Mouse (Mus musculus) cerebellum, postnatal 36 days (tissue): Measurements from ENCODE around the gene Sox13.

ENCODE experiments used
- DNase-seq, 2 experiments: peaks; one replicate each; pipeline ENCODE4 v3.0.0; 2021 to 2022; ENCODE audit warnings: mixed read lengths in 2 of 2

Gene Sox13

DNA sequence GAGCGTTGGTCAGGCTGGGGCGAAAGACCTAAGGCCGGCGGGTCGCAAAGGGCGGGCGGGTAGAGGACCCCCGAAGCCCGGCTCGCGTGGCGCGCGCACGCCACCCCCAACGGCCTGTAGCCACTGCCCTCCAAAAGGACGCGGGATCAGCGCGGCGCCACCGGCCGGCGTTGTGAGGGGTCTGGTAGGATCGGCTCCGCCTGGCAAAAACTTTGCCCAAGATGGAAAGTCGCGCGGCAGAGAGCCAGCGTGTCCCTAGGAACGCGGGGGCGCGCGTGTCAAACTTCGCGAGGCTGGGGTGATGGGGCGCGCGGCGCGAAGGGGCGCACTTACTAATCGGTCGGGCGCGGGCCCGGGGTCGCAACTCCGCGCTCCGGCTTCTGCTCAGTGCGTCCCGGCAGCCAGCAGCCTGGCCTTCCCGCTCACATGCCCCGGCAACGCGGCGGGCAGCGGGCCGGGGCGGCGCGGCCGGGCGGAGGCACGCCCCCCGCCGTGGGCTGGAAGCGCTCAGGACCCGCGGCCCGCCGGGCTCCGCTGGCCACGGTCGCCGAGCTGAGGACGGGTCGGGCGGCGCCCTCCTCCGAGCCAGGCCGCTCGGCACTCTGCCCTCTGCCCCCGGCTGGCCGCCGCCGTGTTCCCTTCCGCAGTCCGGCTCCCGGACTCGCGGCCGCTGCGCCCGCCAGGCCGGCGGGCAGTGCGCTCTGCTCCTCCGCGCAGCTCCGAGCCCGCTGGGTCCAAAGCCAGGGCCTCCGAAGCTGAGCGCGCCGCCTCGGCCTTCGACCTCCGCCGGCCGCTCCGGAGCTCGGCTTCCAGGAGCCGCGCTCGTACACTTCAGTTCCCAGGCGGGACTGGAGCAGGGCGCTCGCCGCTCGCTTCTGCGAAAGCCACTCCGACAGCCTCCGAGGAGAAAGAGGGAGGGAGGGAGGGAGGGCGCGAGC is at the start of gene Sox13:
Sox13 (minus strand) TSS at position 835 of the 938 bp plus-strand sequence.
- DNase-seq, result peak; percentile 23 to 37

DNA sequence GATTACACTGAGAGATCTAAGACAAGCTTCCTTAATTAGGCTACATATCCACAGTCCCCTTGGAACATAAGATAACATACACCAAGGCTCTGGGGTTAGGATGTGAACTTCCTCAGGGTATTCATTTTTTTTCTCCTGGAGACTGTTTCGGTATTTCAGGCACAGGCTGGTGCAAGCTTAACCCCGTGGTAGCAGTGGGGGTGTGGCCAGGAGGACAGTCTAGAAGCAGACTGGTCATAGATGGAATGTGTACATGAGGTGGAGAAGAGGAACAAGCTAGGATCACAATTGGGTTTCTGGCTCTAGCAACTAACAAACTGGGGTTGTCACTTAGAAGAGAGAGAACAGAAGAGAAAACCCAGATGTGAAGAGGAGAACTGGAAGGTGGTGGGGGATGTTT is 47.4 kb upstream of the Sox13 start:
- no peak for DNase-seq

DNA sequence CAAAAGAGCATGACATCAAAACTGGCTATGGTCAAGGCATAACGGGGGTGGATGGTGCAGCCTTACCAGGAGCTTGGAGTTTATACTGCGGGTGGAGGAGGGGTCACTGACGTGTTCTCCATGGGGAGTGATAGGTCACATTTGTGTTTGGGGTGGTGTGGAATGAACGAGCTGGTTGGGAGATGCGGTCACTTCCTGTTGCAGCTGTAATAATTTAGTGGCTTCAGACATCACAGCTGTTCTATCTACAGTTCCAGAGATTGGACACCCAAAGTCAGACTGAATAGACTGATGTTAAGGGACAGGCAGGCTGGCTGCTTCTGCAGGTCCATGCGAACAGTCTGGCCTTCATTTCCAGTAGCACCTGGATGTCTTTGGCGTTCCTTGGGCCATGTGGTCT is 46.9 kb upstream of the Sox13 start:
- DNase-seq, result no peak

DNA sequence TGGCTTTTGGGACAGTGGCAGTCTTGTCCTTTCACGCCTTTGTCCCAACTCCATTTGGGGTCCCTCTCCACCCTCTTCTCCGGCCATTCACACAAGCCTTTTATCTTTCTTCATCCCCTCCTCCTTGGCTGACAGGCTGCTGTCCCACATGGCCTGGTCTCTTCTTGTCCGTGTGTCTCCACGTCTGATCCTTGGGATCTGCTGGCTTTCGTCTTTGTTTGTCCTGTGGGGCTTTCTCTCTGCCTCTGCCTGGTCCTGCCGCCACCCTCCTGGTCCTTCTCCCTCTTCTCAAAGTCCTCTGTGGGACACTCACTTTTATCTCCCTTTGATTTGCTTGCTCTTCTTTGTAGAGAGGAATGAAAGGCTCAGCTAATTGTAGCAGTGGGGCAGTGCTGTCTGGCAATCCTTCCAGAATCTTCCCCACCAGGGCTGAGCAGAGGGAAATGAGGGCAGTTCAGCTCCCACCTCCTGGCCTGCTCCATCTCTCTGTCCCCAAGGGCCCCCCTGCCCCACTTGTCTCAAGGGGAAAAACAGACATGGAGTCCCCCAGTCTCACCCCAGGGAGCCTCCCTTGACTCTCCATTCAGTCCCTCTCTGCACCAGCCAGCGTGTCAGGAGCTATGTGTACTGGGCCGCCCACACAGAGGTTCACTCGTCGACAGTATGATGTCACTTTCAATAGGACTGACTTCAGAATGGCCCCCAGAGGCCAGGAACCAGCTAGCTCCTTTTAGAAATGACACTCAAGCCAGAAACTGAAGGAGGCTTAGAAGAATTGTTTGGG is 46.3 kb upstream of the Sox13 start:
- no peak for DNase-seq

DNA sequence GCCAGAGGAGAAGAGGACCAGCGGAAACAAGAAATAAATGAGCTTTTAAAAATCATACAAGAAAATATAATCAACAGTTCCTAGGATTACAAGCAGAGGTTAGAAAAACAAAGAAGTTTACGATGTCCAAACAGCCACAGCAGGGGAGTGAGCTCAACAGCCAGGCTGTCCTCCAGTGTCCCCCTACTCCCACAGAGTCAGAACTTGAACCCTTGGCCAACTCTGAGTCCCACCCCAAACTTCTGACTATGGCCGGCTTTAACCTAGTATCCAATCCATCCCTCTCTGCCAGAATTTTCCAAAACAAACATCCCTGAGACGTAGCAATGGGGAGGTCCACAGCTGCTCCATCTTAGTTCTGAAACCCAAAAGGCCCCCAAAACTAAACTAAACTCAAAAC is 45.0 kb upstream of the Sox13 start:
- no peak for DNase-seq

DNA sequence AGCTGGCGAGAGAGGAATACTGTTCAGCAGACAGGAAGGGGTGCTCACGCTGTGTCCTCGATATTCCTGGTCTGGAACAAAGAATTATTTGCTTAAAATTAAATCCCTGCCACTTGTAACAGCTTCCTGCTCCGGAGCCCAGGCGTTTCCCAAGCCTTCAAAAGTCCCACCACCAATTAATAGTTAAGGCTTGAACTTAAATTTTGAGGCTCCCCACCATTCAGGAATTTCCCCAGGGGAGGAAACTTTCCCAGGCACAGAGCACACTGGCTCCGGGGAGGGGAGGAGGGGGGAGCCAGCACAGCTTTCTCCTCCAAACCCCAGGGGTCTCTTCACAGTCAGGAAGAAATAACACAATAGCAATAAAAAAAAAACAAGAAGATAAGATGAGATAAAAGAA is 44.6 kb upstream of the Sox13 start:
- no peak for DNase-seq

DNA sequence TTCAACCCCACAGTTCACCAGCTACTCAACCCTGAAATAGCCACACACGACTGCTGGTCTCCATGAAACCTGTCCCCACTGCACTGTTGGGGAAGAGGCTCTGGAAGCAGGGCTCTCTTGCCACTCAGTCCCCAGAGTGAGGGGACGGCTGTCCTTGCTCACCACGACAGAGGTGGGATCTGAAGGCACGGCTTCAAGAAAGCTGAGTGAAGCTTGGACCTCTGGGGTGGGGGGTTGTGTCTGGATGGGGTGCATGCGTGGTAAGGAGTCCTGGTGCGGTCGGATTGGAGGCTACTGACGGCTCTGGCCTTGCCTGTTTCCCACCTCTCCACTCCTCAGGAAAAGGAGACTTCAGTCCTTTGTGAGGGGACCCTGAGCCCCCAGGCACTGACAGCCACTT is 43.7 kb upstream of the Sox13 start:
- DNase-seq, result no peak

DNA sequence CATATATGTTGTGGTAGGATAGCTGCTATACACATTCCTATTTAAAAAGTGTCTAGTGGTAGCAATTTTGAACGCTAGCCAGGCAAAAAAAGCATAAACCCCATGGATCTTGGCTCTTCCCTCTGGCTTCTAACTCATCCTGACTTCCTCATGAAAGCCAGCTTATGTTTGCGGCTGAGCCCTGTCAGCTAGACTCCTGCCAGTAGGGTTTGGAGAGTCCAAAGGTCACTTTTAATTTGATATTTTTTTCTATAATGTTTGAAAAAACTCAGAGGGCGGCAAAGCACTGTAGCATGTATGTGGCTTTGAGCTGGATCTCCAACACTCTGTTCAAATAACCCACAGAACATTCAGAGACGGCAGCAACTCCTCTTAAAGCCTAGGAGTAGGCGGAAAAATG is 39.0 kb upstream of the Sox13 start:
- DNase-seq, result no peak

DNA sequence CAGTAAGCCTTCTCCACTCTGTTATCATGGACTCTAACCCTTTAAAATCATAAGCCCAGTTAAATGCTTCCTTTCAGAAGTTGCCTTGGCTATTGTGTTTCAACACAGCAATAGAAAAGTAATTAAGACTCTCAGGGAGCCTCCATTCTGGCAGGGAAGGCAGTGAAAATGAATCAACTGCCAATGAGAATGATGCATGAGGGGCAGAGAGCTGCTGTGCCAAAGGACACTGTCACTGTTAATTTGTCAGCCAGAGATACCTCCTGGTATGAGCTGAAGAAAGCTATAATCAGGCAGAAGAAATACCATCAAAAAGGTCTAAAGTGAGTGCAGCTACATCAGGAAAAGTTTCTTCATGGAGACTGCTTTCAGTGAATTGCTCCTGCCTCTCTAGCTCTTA is 36.8 kb upstream of the Sox13 start:
- no peak for DNase-seq

DNA sequence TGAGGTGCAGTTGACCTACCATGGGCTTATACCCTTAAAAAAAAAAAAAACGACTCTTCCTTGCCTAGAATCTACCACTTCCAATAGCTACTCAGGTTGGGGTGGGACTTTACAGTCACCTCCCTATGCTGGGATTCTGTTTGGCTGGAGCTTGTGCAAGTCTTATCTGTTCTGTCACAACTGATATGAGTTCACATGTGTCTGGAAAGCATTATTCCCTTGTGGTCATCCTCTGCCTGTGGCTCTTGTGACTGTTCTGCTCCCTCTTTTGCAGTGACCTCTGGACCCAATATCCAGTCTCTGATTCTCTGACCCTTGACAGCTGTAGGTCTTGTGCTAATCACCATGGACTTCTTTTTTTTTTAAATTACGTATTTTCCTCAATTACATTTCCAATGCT is 31.9 kb upstream of the Sox13 start:
- DNase-seq, result no peak

DNA sequence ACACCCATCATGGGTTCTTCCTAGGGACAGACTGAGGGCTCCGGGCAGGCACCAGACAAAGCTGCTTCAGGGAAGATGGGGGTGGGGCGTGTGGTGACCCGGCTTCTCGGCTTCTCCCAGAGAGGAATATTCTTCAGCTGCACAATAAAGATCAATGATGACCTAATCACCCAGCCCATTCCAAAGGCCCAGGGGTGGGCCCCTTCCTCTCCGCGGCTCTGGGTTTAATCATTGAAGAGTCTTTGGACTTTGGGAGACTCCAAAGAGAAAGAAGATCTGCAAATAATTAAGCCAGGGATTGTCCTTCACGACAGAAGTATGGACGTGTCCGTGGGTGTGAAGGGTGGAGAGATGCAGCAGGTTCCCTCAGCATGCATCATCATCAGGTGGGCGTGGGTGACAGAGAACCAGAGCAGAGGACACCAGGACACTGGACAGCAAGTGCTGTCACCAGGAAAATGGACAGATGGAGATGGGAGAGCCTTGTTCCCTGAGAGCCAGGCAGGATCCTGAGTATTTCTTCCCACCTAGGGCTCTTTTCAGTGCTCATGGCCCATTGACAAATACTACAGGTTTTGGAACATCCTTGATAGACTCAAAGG is 28.5 kb upstream of the Sox13 start:
- no peak for DNase-seq

DNA sequence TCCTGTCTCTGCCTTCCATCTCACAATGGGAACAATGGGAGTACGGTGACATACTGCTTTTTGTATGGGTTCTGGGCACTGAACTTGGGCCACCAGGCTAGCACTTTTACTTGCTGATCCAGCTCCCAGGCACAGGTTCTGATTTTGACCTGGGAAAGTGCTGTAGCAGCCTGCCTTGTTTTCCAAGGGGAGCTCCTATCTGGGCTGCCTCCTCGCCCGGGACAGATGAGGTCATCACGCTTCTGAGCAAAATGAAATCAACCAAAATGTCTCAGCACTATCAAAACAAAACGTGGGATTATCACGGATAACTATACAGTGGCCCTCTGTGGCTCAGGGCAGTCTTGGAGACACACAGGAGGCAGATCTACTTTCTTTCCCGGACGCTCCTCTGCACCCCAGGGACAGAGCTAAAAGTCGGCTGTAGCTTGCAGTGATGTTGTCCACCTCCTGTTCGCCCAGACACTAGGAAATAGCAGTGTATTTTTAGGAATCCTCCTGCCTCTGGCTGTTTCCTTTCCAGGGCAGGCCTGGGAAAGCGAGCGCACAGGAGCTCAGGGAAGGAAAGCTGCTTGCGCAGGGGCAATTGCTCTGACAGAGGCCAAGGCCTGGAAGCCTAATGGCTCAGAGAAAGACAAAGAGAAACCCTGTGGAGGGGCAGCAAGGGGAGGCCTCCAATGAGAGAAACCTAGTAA is 27.8 kb upstream of the Sox13 start:
- no peak for DNase-seq

DNA sequence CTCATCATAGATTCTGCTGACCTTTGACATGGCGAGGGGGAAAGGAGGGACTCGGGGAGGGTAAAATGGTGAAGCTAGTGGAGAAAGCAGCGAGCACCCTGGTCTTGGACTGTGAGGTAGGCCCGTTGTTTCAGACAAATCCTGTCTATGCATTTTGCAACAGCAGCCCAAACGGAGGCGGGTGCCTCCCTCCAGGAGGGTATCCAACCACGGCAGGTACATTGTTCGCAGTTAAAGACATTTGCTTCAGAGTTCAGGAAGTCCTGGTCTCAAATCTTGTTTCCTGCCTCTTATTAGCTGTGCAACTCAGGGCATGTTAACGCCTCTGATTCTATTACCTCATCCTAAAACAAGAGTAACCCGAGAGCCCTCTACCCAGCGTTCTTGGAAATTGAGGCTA is 26.8 kb upstream of the Sox13 start:
- DNase-seq, result no peak

DNA sequence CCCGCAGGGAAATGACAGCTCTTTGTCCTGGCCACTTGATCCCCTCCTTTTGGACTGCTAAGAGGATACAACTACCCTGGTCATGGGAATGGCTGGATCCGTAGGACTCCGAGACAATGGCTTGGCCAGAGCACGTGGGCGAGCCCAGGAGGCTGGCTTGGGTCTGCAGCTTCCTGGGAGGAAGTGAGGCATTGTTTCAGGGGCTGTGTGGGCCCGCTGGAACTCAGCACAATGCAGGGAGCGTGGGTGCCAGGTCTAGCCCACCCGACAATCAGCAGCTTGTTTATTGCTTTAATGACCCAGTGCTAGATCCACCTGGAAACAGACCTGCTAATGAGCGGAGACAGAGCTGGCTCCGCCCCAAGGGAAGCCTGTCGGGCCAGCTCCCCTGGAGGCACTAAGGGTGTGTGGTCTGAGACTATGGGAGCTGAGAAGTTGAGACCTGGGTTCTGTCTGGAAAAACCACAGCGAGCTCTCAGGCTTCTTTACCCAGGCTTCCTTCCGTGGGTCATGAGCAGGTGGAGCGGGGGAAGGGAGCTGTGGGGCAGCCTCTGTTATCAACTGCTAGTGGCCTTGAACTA is 24.3 kb upstream of the Sox13 start:
- no peak for DNase-seq

DNA sequence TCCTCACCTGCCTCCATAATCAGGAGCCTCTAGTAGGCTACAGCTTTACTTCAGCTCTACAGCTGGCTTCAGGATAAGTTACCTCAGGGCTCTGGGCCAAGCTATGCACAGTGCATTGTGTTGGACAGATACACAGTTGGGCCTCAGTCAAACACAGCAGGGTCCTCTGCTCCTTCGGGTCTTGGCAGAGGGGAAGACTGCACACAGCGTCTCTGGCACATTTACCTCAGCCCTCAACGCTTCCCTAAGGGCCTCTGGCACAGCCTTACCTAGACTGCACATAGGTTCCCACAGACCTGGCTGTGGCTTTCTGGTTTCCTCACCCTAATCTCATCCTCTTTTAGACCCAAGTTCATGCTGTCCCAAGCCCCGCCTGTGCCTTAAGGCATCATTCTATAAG is 22.1 kb upstream of the Sox13 start:
- DNase-seq, result no peak

DNA sequence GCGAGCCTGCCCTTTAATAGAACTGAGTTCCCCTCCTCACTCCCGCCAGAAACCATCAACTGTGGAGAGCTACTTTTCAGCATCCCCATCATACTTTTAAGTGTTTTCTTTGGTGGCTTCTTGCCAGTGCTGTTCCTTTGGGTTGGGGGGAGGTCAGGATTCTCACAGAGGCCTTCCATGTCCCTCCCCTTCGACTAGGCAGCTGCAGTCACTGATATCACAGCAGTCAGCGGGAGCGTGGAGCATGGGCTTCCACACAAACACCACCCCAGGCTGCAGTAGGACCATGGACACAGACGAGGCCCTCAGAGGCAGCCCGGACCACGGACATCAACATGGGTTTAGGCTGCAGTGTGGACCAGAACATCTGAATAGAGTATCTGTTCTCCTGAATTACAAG is 20.1 kb upstream of the Sox13 start:
- no peak for DNase-seq

DNA sequence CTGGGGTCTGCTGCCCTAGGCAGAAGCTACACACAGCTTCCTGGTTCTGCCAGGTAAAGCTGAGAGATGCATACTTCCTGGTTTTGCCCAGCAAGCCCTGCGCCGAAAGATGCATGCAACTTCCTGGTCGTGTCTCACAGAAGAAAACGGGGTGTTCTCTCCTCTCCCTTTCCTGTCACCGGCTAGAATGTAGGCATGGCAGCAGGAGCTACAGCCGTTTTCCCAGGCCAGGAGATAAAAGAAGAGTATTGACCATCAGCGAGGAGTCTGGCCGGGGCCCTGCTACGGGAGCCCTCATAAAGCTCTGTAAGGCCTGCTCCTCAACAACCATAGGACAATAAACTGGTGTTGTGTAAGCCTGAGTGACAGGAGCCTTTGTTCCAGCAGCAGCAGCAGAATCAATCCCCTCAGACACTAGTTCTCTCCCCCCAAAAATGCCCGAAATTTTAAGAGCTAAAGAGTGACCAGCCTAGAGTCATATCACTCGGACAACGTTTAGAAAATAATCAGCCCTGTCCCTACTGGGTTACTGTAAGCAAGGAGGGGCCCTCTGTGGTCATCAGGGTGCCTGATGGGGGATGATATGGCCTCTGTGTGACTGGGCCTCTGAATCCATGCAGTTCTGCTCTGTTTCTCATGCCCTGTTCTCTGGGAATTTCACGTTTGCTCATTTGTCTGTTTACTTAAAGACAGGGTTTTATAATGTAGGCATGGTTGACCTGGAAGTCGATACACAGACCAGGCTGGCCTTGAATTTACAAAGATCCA is 13.9 kb upstream of the Sox13 start:
- DNase-seq, result no peak

DNA sequence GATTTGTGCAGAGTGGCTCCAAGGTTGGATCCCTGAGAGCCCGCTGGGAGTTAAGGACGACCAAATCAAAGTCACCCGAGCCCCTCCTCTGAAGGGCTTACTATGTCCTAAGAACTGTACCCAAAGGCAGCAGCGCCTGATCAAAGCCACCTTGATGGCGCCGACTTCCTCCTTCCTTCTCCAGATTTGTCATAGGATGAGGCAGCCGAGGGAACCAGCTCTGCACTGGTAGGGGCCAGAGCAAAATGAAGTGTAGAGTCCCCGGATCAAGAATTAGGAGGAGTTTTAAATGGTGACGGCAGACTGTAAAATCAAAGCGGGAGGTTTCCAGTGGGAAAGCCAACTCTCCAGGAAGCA is 10.6 kb upstream of the Sox13 start:
- DNase-seq, result no peak

DNA sequence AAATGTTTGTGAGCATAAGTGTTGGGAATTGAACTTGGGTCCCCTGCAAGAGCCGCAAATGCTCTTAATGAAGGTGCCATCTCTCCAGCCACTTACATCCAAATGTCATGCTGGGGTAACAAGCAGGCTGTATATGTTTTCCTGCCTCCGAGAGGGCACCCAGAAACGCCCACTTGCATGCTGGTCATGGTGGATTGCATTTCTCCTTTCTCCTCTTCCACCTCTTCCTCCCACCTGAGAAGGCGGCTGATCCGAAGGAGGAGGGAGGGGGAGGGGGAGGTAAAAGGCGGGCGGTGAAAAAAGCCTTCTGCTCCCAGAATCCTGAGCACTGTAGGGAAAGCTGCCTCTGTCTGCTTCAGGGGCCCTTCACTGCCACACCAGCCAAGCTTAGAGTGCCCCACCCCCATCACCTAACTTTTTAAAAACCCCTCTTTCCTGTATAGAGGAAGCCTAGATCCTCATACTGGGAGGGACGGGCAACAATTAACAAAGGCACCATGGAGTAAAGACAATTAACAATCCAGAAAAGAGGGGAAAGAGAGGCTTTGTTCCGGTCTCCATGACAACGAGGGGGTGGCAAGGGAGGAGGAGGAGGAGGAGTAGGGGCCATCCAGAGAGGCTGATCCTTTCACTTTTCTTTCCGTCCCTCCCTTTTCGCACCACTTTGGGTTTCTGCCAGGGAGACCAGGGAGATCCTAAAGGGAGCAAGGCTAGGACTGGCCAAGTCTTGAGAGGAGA is 10.0 kb upstream of the Sox13 start:
- no peak for DNase-seq

DNA sequence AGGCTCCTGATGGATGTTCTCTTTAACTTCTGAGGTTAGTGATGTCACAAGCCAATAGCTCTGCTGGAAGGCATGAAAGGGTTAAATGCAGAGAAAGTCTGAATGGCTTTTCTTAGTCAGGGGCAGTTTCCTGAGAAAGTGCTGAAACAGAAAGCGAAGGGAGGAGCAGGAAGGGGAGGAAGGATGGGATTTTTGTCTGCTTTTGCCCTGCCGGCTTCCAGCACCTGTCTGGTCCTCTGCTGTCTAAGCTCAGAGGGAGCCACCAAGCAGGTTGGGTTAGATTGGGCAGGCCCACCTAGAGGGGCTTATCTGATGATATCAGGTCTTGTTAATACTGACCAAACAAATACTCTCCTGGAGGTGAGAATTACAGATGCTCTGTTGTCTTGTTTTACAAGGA is 8.4 kb upstream of the Sox13 start:
- no peak for DNase-seq

DNA sequence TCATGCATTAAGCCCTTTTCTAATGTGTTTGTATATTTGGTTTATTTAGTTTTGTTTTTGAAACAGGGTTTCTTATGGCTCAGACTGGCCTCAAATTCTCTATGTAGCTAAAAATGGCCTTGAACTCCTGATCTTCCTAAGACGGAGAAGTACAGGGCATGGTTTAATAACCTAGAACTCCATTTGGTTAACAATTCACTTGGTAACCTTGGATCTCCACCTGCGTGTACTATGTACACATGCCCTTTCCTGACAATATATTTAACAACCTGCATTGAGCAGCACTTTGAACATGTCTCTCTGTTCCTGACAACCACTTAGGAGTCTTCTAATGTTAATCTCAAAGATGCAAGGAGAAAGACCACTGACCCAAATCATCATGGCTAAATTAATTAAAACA is 7.0 kb upstream of the Sox13 start:
- DNase-seq, result no peak
